Mouse (Mus musculus) frontal cortex, adult (tissue): ENCODE measurements around the gene Rpl19.

Source experiments
- ATAC-seq: cut with Nextera tagmentation; 2 replicates; pipeline ENCODE4 v1.9.2; 2017; ENCODE audit warnings: mild to moderate bottlenecking, moderate library complexity, mixed read lengths; ENCODE audit not compliant: low TSS enrichment

Gene Rpl19

GRCm38 (mm10) chr11:98052129-98052988, 25.8 kb downstream of the Rpl19 start:
- ATAC-seq, result peak; percentile 11; the same call in 1 of the 2 replicates

- 0 out of 2 replicates have a peak, but pooled peaks have one; percentile 41 for ATAC-seq
Measured at GRCm38 (mm10) chr11:98052989-98053834, 26.7 kb downstream of the Rpl19 start, which contains the start of gene Stac2. TSS of gene Stac2 (minus strand) at chr11:98053462.

DNA sequence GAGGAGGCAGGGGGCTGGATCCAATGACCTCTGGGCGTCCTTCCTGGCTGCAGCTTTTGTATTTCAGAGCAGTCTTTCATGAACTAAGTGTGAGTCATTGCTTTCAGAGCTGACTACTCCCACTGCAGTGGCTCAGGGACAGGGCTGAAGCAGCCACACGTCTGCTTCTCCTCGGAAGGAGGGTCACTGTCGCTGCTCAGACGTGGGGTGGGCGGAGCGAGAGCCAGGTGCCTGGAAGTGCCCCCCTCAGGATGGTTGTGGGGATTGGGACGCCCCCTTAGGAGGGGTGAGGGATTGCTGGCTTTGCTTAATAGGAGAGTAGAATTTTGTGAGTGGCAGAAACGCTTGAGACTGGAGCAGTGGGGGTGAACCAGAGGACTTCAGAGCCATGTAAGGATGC, 31.0 kb downstream of the Rpl19 start:
- peak; percentile 53; the same call in 1 of the 2 replicates for ATAC-seq

GRCm38 (mm10) chr11:98057998-98058397, 31.5 kb downstream of the Rpl19 start:
- peak; percentile 24 for ATAC-seq

DNA sequence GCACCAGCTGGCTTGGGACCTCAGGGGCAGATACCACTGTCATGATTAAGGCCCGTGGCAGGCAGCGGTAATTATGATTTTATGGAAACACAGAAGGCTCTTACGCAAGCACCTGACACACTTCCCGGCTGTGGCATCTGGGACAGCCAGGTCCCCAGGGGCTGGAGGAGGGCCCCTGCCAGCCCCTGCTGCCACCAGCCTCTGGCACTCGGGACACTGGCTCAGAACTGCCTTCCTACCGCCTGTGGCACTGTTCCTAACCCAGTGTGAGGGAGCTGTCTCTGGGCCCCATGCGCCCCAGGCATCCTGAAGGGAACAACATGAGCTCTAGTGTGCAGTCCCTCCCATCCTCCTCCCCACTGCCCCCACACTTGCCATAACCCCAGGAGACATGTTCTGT, 33.2 kb downstream of the Rpl19 start:
- ATAC-seq, result peak; percentile 32; the same call in 1 of the 2 replicates

GRCm38 (mm10) chr11:98060104-98060692, 33.7 kb downstream of the Rpl19 start:
- peak; percentile 58 for ATAC-seq

- ATAC-seq, result no peak
Measured at GRCm38 (mm10) chr11:98061441-98061840, 34.9 kb downstream of the Rpl19 start.

GRCm38 (mm10) chr11:98061904-98062562, 35.5 kb downstream of the Rpl19 start:
- peak; percentile 31; the same call in 1 of the 2 replicates for ATAC-seq

DNA sequence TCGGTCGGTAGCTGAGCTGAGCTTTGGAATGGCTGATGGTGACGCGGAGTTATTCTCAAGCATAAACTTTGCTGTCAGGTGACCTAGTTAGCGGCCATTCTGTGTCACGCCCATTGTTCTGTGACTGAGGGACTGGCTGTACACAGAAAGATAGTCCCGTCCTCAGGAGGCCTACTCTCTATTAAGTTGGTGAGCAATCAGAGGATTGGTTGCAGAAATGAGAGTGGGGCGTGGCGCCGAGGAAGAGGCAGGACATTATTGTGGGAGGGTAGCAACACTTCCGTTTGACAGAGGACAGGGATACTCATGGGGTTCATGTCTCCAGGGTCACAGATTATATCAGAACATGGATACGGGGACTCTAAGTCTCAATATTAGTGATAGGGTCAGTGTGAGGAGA, 39.7 kb downstream of the Rpl19 start:
- ATAC-seq, result no peak

DNA sequence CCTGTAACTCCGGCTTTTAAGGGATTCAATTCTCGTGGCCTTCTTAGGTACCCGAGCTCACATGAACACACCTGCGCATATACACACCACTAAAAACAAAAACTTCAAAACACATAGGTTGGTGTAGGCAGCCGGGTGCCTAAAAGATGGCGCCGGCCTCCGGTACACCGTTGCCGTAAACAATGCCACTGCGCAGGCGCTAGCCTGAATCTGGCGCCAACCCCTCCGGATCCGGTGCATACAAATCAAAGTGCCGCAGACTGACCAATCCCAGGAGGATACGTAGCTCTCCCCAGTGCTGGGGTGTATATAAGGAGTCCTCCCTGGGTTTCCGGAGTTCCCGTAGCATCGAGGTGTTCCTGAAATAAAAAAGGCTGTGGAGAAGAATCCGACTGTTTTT, 40.7 kb downstream of the Rpl19 start:
- ATAC-seq, result no peak

GRCm38 (mm10) chr11:98073442-98073841, 46.9 kb downstream of the Rpl19 start:
- no peak for ATAC-seq

DNA sequence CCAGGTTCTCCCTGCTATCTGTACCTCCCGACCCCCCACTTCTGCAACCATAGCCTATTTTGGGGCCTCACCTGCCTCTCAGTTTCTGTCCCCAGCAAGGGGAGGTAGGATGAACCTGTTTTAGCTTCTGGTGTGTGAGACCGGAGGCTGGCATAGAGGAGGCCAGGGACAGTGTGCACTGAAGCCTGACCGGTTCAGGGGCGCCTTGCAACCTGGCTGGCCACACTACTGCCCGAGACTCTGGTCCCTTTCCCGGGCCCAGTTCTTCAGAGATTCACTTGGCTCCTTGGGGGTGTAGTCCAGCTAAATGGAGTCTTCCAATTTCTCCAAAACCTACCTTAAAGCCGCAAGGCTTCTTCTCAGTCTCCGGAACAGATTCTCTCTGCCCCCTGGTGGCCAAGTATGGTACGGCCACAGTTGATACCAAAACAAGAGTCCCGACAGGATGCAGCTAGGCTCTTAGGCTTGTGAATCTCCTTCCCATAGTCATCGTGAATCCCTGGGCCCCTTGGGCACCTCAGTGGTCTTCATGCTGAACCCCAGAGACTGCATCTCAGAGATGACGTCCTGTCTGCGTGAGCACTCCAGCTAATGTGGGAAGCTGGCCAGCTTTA, 48.8 kb downstream of the Rpl19 start:
- peak; percentile 79 for ATAC-seq

DNA sequence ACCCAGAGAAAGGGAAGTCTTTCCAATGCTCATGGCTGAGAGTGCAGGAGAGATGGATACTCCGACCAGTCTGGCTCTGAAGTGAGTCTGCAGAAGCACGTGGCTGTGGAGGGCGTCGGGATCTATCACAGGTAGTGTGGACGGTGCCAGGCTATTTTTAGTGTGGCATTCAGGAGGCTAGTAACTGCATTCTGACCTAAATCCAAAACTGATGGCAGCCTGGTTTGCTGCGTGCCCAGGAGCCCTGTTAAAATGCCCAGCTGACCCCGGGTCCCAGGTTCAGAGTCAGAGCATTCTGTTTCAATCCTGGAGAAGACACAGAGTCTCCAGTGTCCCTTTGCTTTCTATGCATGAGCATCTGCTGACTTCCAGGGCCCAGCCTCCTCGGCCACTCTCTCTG, 50.6 kb downstream of the Rpl19 start:
- ATAC-seq, result no peak
